8 mouse cellular contexts compared by ENCODE assay signal in the genomic region with DNA sequence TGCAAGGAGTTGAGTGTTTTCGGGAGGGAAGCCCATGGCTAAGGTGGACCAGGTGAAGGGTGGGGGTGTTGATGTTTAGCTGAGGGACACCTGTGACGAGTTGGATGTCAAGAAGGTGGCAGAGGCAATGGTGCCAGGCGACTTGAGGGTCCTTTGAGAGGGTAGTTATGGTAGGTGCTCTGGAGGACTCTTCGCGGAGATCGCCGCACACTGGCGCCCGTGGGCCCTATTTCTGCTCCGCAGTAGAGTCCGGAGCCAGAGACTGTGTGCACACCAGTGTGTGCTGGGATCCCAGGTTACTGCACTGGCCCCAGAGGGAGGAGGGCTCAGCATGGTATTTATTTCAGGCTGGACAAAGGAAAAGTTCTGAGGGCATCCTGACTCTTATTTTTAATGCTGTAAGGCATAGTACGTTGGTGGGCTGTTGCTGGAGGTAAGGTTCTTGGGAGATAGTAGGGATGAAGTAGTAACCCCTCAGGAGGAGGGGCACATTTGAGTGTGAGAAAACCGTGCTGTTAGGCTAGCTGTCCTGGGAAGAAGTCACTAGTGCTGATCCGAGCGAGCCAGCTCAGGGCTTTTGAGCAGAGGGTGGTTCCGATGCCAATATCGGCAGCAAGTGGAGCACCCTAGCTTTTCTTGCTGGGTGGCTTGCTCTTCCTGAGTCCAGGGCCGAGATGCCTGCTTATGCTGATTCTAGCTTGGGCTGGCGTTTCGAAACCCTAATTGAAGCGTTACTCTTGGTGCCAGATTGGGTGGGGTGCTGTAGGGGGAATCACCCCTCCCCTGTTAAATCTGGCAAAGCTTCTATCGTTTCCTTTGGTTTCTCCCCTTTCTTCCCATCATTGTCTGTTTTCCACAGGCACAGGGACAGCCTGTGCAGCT. TPM values are rescaled to one million over a fixed set of nuclear protein-coding genes. Genes with fewer than 3 reads are reported as not detected.
A peak's percentile ranks its signal among the peaks of the same experiment; 100 is the strongest.
DNase-seq lines count a peak whose midpoint lies in the region; ATAC-seq and TF ChIP-seq lines count a peak whose summit lies in the region.

No protein-coding gene starts in this region.

- 17% methylated on average over 22 of the region's 22 CpGs for WGBS in hindbrain, embryonic 16.5 days
- 9% methylated on average over 22 of the region's 22 CpGs for WGBS in liver, embryonic 14.5 days (ENCODE audit: insufficient replicate concordance)
- 21% methylated on average over 22 of the region's 22 CpGs for WGBS in neural tube, embryonic 13.5 days

- DNase-seq in cerebellum, adult 11-12 months = peak; percentile 32
- DNase-seq in cerebellum, adult 8-10 months = no peak
- peak; percentile 34 for DNase-seq in 416B (ENCODE audit: low read depth)
- DNase-seq in liver, embryonic 14.5 days (ENCODE audit: low read depth in 3 of 3, low spot score in 3 of 3) = no peak
- no peak for DNase-seq in gastrocnemius, postnatal 36 days

- H3K4me2 ChIP-seq in hindbrain, embryonic 16.5 days (ENCODE audit: low read length) = peak overlapping the region; percentile 97
- H3K4me2 ChIP-seq in liver, embryonic 14.5 days (ENCODE audit: low read depth) = peak overlapping the region; percentile 87
- H3K4me2 ChIP-seq in neural tube, embryonic 13.5 days = peak overlapping the region; percentile 98

- H3K27me3 ChIP-seq in hindbrain, embryonic 16.5 days (replicated peaks; ENCODE audit: control insufficient read depth, insufficient read depth, low read length) = no peaks in the 10 kb centered on the region
- no peaks in the 10 kb centered on the region for H3K27me3 ChIP-seq in liver, embryonic 14.5 days (ENCODE audit: control insufficient read depth, insufficient read depth, low read length)
- H3K27me3 ChIP-seq in neural tube, embryonic 13.5 days = no peaks in the 10 kb centered on the region

- TF ChIP-seq CTCF in embryonic fibroblast, embryonic 13.5 days (IDR thresholded peaks at IDR 0.05; ENCODE audit: borderline replicate concordance, insufficient read depth, low read length) = no peak
- TF ChIP-seq CTCF in liver, embryonic 14.5 days (IDR thresholded peaks at IDR 0.05; ENCODE audit: low read depth) = no peak

- H3K36me3 ChIP-seq in hindbrain, embryonic 16.5 days (ENCODE audit: control insufficient read depth, insufficient read depth, low read length) = peaks cover 3% of the 10 kb centered on the region; the same call in 1 of the 2 replicates
- no peaks in the 10 kb centered on the region for H3K36me3 ChIP-seq in liver, embryonic 14.5 days (replicated peaks; ENCODE audit: control insufficient read depth, insufficient read depth, low read depth)
- H3K36me3 ChIP-seq in neural tube, embryonic 13.5 days = peaks cover 27% of the 10 kb centered on the region

- ATAC-seq in hindbrain, embryonic 16.5 days = peak; percentile 11; the same call in 1 of the 2 replicates
- no peak; the same call in 1 of the 2 replicates for ATAC-seq in liver, embryonic 14.5 days (ENCODE audit: insufficient read depth)
- ATAC-seq in neural tube, embryonic 13.5 days (ENCODE audit: low read depth) = peak; percentile 57

- intact Hi-C loops in gastrocnemius, postnatal 36 days (cut with DNase I) = loop anchor here (10.0 kb wide), 2 partner anchors 265 to 365 kb away; no protein-coding TSS in a partner anchor

- peak overlapping the region; percentile 91 for H3K9ac ChIP-seq in hindbrain, embryonic 16.5 days (ENCODE audit: low read depth, low read length)
- H3K9ac ChIP-seq in liver, embryonic 14.5 days (replicated peaks) = peak overlapping the region; percentile 80
- H3K9ac ChIP-seq in neural tube, embryonic 13.5 days = peak overlapping the region; percentile 80

- no peaks in the 10 kb centered on the region for H3K9me3 ChIP-seq in hindbrain, embryonic 16.5 days (ENCODE audit: control insufficient read depth, low read length)
- H3K9me3 ChIP-seq in liver, embryonic 14.5 days (ENCODE audit: control insufficient read depth, low read length) = no peaks in the 10 kb centered on the region
- no peaks in the 10 kb centered on the region for H3K9me3 ChIP-seq in neural tube, embryonic 13.5 days

- H3K4me3 ChIP-seq in embryonic fibroblast, embryonic 13.5 days (ENCODE audit: insufficient read depth, low read length) = peak overlapping the region; percentile 87
- peak overlapping the region; percentile 99 for H3K4me3 ChIP-seq in hindbrain, embryonic 16.5 days (ENCODE audit: low read length)
- H3K4me3 ChIP-seq in liver, embryonic 14.5 days (ENCODE audit: insufficient read depth in 1 of 2, low read depth in 2 of 2, low read length in 2 of 2) = peak overlapping the region; percentile 88
- H3K4me3 ChIP-seq in neural tube, embryonic 13.5 days = peak overlapping the region; percentile 90

- H3K27ac ChIP-seq in embryonic fibroblast, embryonic 13.5 days (ENCODE audit: insufficient read depth, low read length) = peak overlapping the region; percentile 0; the same call in 1 of the 2 replicates
- peak overlapping the region; percentile 80 for H3K27ac ChIP-seq in hindbrain, embryonic 16.5 days (ENCODE audit: low read depth, low read length)
- peak overlapping the region; percentile 29 for H3K27ac ChIP-seq in liver, embryonic 14.5 days
- peak overlapping the region; percentile 74 for H3K27ac ChIP-seq in neural tube, embryonic 13.5 days (replicated peaks)

- TF ChIP-seq POLR2A in embryonic fibroblast, embryonic 13.5 days (IDR thresholded peaks at IDR 0.05; ENCODE audit: low read depth, low read length) = no peak

- no peak for TF ChIP-seq EP300 in liver, embryonic 14.5 days (IDR thresholded peaks at IDR 0.05; ENCODE audit: low read depth)

- no peaks in the 10 kb centered on the region for H3K4me1 ChIP-seq in embryonic fibroblast, embryonic 13.5 days (ENCODE audit: control insufficient read depth, insufficient read depth, low read length)
- H3K4me1 ChIP-seq in hindbrain, embryonic 16.5 days (ENCODE audit: control insufficient read depth, insufficient read depth, low read depth, low read length) = peaks cover 15% of the 10 kb centered on the region
- peaks cover 11 to 14% of the 10 kb centered on the region in 2 experiments for H3K4me1 ChIP-seq in liver, embryonic 14.5 days (replicated peaks; ENCODE audit: control insufficient read depth in 2 of 2, insufficient read depth in 2 of 2, low read length in 1 of 2)
- H3K4me1 ChIP-seq in neural tube, embryonic 13.5 days (replicated peaks) = peaks cover 26% of the 10 kb centered on the region

RNA-seq across cellular contexts. Expression of gene Wbp1l, which starts 0.7 kb away (rescaled TPM):
- polyA plus RNA-seq in embryonic fibroblast, embryonic 13.5 days (2011; ENCODE audit: insufficient read length, low read depth, missing spikeins) = 50.6 and 52.9 TPM in 2 replicates
- polyA plus RNA-seq in hindbrain, embryonic 16.5 days (2015; fragmentation: Nextera tagmentation; extraction: Ambion mirVana) = 32.0 and 40.0 TPM in 2 replicates
- 10.6 and 10.7 TPM in 2 replicates for polyA plus RNA-seq in liver, embryonic 14.5 days (2012; rRNA removed)
- polyA plus RNA-seq in liver, embryonic 14.5 days (2014; fragmentation: Nextera tagmentation; extraction: Ambion mirVana) = 9.8 and 11.8 TPM in 2 replicates
- polyA plus RNA-seq in neural tube, embryonic 13.5 days (2015; fragmentation: Nextera tagmentation; extraction: Ambion mirVana) = 38.0 and 43.2 TPM in 2 replicates
- total RNA-seq in gastrocnemius, postnatal 36 days (2021) = 10 to 100 TPM; 56.2 to 66.2 TPM

RNA-seq across cellular contexts. Expression of gene Sfxn2, which starts 26.5 kb away (rescaled TPM):
- polyA plus RNA-seq in embryonic fibroblast, embryonic 13.5 days (2011; ENCODE audit: insufficient read length, low read depth, missing spikeins) = 7.6 and 8.6 TPM in 2 replicates
- polyA plus RNA-seq in hindbrain, embryonic 16.5 days (2015; fragmentation: Nextera tagmentation; extraction: Ambion mirVana) = 9.9 and 10.5 TPM in 2 replicates
- polyA plus RNA-seq in liver, embryonic 14.5 days (2012; rRNA removed) = 5.8 and 7.4 TPM in 2 replicates
- polyA plus RNA-seq in liver, embryonic 14.5 days (2014; fragmentation: Nextera tagmentation; extraction: Ambion mirVana) = 15.0 and 15.9 TPM in 2 replicates
- 10.6 and 12.9 TPM in 2 replicates for polyA plus RNA-seq in neural tube, embryonic 13.5 days (2015; fragmentation: Nextera tagmentation; extraction: Ambion mirVana)
- 1 to 10 TPM; 2.7 to 4.1 TPM for total RNA-seq in gastrocnemius, postnatal 36 days (2021)

RNA-seq across cellular contexts. Expression of gene Arl3, which starts 26.6 kb away (rescaled TPM):
- 83.5 and 94.6 TPM in 2 replicates for polyA plus RNA-seq in embryonic fibroblast, embryonic 13.5 days (2011; ENCODE audit: insufficient read length, low read depth, missing spikeins)
- 211 and 247 TPM in 2 replicates for polyA plus RNA-seq in hindbrain, embryonic 16.5 days (2015; fragmentation: Nextera tagmentation; extraction: Ambion mirVana)
- polyA plus RNA-seq in liver, embryonic 14.5 days (2012; rRNA removed) = 14.7 and 27.6 TPM in 2 replicates
- polyA plus RNA-seq in liver, embryonic 14.5 days (2014; fragmentation: Nextera tagmentation; extraction: Ambion mirVana) = 17.1 and 17.6 TPM in 2 replicates
- polyA plus RNA-seq in neural tube, embryonic 13.5 days (2015; fragmentation: Nextera tagmentation; extraction: Ambion mirVana) = 208 and 217 TPM in 2 replicates
- 10 to 100 TPM; 44.6 to 60.8 TPM for total RNA-seq in gastrocnemius, postnatal 36 days (2021)

Comparison
In these comparisons a context has a peak if more than half of its experiments do, and no peak if none do; other contexts are left out.
1. DNase-seq: peak in cerebellum, adult 11-12 months (single experiment) and 416B (single experiment); none in cerebellum, adult 8-10 months (single experiment), liver, embryonic 14.5 days (0 of 3) and gastrocnemius, postnatal 36 days (0 of 2).
2. H3K27ac ChIP-seq: peak in every context shown above with its lines; median percentile 80 in hindbrain, embryonic 16.5 days; 74 in neural tube, embryonic 13.5 days; 29 in liver, embryonic 14.5 days; 0 in embryonic fibroblast, embryonic 13.5 days.
3. Peak in every context shown above with its lines, with median percentiles within 50 percentile points of each other: H3K4me3 ChIP-seq, H3K4me2 ChIP-seq and H3K9ac ChIP-seq.